Mouse (Mus musculus) olfactory bulb, adult 2 months (tissue): Measurements from ENCODE around the gene Padi3. TPM values are rescaled to one million over a fixed set of nuclear protein-coding genes. Genes with fewer than 3 reads are reported as not detected.

Source experiments
- H3K27ac ChIP-seq: fragments of 200-500 bp; 2 replicates; pipeline ENCODE4 v1.5.1; 2012; ENCODE audit warnings: low read depth, low read length; ENCODE audit not compliant: insufficient read depth
- H3K4me1 ChIP-seq: fragments of 200-500 bp; 2 replicates; pipeline ENCODE4 v1.6.1; 2012; ENCODE audit warnings: low read length; ENCODE audit not compliant: control insufficient read depth, insufficient read depth
- H3K4me3 ChIP-seq: fragments of 200-500 bp; 2 replicates; pipeline ENCODE4 v1.5.1; 2012; ENCODE audit warnings: mild to moderate bottlenecking, low read depth, low read length, moderate library complexity; ENCODE audit not compliant: insufficient read depth
- CTCF ChIP-seq: fragments of 200-500 bp; IDR thresholded peaks from 2 replicates; pipeline ENCODE4 v1.5.1; 2012; ENCODE audit warnings: low read depth, mild to moderate bottlenecking, low read length, moderate library complexity; ENCODE audit not compliant: insufficient read depth
- POLR2A ChIP-seq: fragments of 200-500 bp; IDR thresholded peaks from 2 replicates; pipeline ENCODE4 v1.6.1; 2012; ENCODE audit warnings: mild to moderate bottlenecking, low read depth, low read length, moderate library complexity; ENCODE audit not compliant: insufficient read depth
- WGBS: fragments of 180-500 bp; shearing (Covaris S2); methylation state at CpG from one replicate; pipeline ENCODE4 v1.1.7; 2018; 5-methylcytosine and 5-hydroxymethylcytosine counted together
- polyA plus RNA-seq: library from polyadenylated mRNA; stranded (reverse); fragments of >200 nt; gene quantifications from 2 replicates; pipeline ENCODE4 v1.2.4, GENCODE M21; 2012; ENCODE audit warnings: low replicate concordance; ENCODE audit not compliant: missing spikeins, insufficient read depth, insufficient read length

Padi3 gene
- polyA plus RNA-seq, result not detected in 2 replicates

DNA sequence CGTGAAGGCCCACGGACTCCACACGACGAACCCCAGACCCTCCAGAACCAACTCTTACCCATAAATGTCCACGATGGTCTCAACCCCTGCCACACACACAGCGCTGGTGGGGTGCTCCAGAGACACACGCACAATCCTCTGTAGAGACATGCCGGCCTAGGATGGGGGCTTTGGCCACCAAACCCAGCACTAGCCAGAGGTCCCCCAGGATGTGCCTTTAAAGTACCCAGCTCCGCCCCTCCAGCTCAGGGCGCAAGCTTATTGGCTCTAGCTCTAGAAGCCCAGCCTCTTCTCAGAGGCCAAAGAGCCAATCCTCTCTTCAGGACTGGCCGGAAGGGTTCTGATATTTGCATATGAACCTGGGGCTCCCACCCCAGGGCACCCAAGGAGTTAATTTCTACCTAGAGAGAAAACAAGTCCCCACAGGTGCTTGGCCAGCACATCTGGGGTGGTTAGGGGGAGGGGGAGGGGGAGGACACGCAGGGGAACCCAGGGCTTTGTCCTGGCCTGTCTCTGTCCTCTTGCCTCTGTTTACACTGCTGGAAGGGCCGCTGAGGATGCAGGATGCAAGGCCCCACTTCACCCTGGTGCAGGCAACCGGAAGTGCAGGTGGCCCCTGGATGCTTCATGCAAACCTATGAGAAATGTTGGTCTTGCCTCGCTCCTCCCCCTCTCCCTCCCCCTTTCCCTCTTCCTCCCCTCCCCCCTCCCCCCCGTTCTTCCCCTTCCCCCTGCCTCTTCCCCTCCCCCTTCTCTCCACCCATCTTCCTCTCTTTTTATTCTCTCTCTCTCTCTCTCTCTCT, at the start of gene Padi3:
TSS of gene Padi3 (minus strand) at position 191 of the 803 bp plus-strand sequence.
- 76% methylated on average over 16 of the region's 16 CpGs for WGBS
- Histone ChIP-seq H3K4me3 (no peak within 1 kb of the TSS), H3K27ac (no peak within 1 kb of the TSS), H3K4me1 (peaks cover 8% of the 10 kb centered on the region; the same call in 1 of the 2 replicates)
- TF ChIP-seq CTCF (no peak), POLR2A (no peak)

DNA sequence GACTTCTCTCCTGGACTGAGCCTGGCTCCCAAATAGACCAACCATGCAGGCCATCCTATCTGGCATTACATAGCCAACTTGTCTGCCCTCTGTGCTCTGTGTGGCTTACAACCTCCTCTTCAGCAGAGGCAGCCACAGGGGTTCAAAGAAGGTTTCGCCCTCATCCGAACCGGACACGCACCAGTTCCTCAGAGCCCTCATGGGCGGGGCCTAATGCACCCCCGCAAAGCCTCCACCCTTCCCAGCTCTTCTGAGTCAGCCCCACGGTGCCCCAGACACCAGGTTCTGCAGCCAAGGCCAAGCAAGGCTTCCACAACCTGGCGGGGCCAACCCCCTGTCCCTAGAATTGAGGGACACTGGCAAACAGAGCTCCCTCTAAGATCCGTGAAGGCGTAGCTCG, 48.8 kb upstream of the Padi3 start:
- 89% methylated on average over 11 of the region's 11 CpGs for WGBS
- Histone ChIP-seq H3K4me3 (no peak overlapping the region), H3K4me1 (no peaks in the 10 kb centered on the region), H3K27ac (no peak overlapping the region)
- TF ChIP-seq POLR2A, result no peak
- no peak for TF ChIP-seq CTCF

DNA sequence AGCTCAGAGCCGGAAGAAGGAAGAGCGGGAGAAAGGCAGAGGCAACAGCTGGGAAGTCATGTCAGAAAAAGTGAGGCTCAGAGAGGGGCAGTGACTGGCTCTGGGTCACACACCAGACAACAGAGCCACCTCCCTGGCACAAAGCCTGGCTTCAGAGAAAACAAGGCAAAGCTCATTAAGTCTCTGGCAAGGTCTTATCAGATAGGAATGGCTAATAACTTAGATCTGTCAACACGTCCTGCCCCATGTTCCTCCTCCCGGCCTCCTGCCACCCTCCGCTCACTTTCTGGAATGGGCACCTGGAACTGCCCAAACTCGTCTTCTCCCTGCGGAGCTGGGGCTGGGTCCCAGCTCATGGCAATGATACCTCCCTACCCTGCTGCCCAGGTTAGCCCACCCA, 47.4 kb upstream of the Padi3 start:
- TF ChIP-seq POLR2A, result no peak
- no peak for TF ChIP-seq CTCF
- Histone ChIP-seq H3K27ac (no peak overlapping the region), H3K4me1 (no peaks in the 10 kb centered on the region), H3K4me3 (no peak overlapping the region)
- 74% methylated on average over 7 of the region's 7 CpGs for WGBS

DNA sequence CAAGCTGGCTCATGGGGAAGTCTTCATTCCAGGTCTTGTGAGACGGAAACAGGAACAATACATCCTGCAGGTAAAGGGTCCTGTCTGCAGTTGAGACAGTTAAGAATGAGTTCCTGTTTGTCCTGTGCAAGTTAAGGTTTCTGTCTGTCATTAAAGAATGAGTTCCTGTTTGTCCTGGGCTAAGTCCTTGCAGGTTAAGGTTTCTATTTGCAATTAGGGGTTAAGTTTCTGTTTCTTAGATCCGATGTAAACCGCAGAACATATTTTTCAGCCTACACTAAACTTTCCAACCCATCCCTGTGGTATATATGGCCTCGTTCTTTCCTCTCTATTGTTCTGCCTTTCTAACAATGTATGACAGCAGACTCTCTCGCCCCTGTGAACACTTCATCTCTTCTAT, 46.6 kb upstream of the Padi3 start:
- no peak overlapping the region for H3K4me3 ChIP-seq
- WGBS, result 85% methylated on average over 5 of the region's 5 CpGs
- H3K4me1 ChIP-seq, result no peaks in the 10 kb centered on the region
- TF ChIP-seq POLR2A (no peak), CTCF (no peak)
- H3K27ac ChIP-seq, result no peak overlapping the region

DNA sequence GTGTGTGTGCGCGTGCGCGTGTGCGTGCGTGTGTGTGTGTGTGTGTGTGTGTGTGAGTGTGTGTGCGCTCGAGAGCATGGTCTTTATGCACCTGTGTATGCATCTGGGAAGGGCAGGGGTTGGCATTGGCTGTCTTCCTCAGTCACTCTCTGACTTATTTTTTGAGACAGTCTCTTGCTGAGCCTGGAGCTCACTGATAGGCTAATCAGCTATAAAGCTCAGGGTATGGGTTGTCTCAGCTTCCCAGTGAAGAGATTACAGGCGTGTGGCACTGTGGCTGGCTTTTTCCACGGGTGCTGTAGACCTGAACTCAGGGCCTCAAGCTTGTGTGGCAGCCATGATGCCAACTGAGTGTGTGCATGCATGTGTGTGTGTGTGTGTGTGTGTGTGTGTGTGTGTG, 44.7 kb upstream of the Padi3 start:
- TF ChIP-seq POLR2A (no peak), CTCF (no peak)
- WGBS, result 92% methylated on average over 10 of the region's 10 CpGs

DNA sequence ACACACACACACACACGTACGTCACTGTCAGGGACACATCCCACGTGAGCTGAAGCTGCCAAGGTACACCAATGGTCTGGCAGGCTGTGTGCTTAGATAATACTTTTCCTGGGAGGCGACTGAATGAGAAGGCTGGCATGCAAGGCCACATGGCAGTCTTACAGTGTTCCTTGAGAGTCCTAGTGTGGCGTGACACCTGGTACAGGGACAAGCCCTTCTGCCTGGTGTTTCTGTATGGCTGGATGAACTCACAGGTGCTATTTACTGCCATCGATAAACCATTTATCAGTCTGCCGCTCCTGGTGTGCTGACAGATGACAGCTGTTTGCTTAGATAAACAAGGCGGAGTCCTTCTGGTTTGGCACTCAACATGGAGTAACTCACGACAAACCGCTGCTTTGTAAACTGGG, 44.0 kb upstream of the Padi3 start:
- no peaks in the 10 kb centered on the region for H3K4me1 ChIP-seq
- H3K4me3 ChIP-seq, result no peak overlapping the region
- no peak overlapping the region for H3K27ac ChIP-seq

More for the DNA sequence above, 44.7 kb upstream of the Padi3 start:
- Histone ChIP-seq H3K4me1 (no peaks in the 10 kb centered on the region), H3K27ac (no peak overlapping the region), H3K4me3 (no peak overlapping the region)

DNA sequence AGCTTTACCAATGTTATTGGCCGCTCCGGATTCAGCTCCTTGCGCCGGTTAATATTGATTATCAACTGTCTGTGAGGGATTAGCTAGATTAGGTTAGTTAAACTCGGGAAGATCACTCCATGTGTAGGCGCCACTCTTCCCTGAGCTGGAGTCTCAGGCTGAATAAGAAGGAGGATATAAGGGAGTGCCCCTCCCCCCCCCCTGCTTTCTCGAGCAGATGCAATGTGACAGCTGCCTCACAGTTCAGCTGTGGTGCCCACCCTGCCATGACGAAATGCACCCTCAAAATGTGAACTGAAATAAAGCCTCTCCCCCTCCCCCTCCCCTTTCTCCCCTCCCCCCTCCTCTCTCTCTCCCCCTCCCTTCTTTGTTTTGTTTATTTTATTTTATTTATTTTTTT, 43.2 kb upstream of the Padi3 start:
- TF ChIP-seq POLR2A (no peak), CTCF (no peak)
- Histone ChIP-seq H3K4me3 (no peak overlapping the region), H3K27ac (no peak overlapping the region), H3K4me1 (no peaks in the 10 kb centered on the region)
- 60% methylated on average over 8 of the region's 8 CpGs for WGBS

More for the DNA sequence above, 44.0 kb upstream of the Padi3 start:
- 75% methylated on average over 10 of the region's 10 CpGs for WGBS
- TF ChIP-seq POLR2A (no peak), CTCF (no peak)

DNA sequence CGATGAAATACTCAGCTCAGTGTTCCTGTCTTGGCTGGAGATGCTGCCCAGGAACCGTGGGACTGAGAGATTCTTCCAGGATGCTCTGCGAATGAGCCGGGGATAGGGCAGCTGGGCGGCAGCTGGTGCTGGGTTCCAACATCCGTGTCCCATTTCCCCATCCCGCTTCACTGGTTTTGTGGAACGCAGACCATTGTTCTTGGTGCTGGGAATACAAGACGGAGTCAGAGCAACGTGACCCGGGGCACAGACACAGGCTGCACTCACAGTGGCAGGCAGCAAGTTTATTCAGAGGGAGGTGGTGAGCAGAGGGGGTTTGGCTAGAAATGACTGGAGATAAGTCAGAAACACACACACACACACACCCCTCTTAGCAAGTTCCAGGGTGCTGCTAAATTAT, 38.9 kb upstream of the Padi3 start:
- Histone ChIP-seq H3K4me1 (no peaks in the 10 kb centered on the region), H3K27ac (no peak overlapping the region), H3K4me3 (no peak overlapping the region)
- WGBS, result 77% methylated on average over 11 of the region's 11 CpGs
- TF ChIP-seq POLR2A (no peak), CTCF (no peak)

DNA sequence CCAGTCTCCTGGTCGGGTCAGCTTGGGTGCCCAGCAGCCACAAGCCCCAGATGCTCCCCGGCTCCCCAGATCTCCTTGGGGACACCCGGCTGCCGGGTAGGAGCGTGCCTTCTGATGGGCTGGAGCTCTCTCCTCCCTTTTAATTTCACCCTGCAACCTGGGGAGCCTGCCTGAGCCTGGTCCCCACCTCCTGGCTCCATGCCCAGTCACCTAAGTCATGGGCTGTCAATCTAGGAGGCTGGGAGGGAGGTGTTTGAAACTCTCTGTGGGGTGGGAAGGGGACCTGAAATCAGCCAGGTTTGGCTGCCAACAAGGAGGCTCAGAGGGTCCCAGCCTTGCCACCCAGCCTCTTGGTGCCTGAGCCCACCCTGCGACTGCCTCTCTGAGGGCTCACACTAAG, 35.2 kb upstream of the Padi3 start, which contains the start of gene Padi1:
TSS of gene Padi1 (minus strand) at position 113 of the 400 bp plus-strand sequence.
- no peak within 1 kb of the TSS for H3K4me3 ChIP-seq
- WGBS, result 74% methylated on average over 6 of the region's 6 CpGs
- H3K4me1 ChIP-seq, result 0 out of 2 replicates have a peak, but pooled peaks cover 2% of the 10 kb centered on the region
- TF ChIP-seq CTCF, result no peak
- TF ChIP-seq POLR2A, result no peak
- no peak within 1 kb of the TSS for H3K27ac ChIP-seq
